Mouse (Mus musculus) cerebellum, adult 11-12 months (tissue): ENCODE measurements around the gene Dck.
"Not testable (repeated sequence)": the region's sequence is repeated elsewhere in the genome, so short reads cannot be mapped to it uniquely, and the experiment has no call there.

Experiments
- DNase-seq: peaks from one replicate; pipeline ENCODE4 v3.0.0; 2022

The Dck gene

DNA sequence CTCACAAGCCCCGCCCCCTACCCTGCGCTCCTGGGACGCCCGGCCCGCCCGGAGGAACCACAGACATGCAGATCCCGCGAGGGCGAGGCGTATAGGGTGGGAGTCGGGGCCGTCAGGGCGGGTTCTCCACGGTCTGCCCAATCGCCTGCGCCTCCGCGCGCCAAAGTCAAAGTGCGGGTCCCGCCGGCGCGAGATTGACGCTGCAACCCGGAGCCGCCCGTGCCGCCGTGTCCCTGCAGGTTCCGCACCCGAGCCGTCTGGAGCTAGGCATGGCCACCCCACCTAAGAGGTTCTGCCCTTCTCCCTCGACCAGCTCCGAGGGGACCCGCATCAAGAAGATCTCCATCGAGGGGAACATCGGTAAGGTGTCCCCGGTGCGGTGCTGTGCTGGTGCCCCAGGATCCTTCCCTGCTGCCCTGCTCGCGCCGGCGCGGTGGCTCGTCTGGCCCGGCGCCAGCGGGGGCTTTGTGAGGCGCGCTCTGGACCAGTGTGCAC is at the start of gene Dck:
Dck (plus strand) TSS at position 10 of the 495 bp plus-strand sequence.
- DNase-seq, result peak; percentile 97

- no peak for DNase-seq
Measured at GRCm38 (mm10) chr5:88716983-88717382, 47.8 kb upstream of the Dck start.

DNA sequence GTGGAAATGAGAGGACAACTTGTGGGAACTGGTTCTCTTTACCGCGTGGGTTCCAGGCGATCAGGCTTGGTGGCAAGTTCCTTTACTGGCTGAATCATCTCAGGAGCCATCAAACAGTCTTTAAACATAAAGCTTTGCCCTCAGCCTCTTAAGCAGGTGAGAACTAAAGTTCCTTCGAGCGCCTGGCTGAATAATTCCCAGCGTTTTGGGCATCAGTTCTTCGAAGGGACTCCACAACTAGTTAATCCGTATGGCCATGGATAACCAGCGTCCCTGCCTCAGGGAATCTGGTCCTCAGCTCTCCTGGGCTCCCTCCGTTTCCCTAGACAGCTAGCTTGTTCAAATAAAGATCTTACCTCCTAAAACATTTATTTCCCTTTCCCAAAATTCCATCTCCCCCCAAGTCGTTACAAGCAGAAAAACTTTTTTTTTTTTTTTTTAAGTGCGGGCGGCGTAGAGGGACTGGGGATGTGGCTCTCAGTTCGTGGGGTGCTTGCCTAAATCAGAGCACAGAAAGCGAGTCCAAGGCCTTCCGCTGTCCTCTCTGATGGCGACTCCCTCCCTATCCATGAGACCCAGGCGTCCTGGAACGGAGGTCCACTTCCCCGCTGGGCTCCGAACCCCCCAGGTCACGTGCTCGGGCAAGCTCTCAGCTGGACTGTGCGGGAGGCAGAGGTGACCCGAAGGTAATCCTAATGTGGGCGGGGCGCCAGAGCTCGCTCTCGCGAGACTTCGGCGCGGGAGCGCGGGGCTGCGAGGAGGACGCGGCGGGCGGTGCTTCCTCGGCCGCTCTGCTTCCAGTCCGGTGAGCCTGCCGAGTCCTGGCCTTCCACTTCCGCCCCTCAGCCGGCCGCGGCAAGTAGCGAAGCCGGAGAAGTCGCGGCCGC is 44.4 kb upstream of the Dck start, which contains the start of gene Mob1b:
Mob1b (plus strand) TSS at position 740 of the 887 bp plus-strand sequence.
- peak; percentile 97 for DNase-seq

- DNase-seq, result no peak
Measured at GRCm38 (mm10) chr5:88721003-88721475, 43.8 kb upstream of the Dck start.

GRCm38 (mm10) chr5:88721565-88722212 is 43.1 kb upstream of the Dck start:
- peak; percentile 47 for DNase-seq

GRCm38 (mm10) chr5:88722213-88722600 is 42.6 kb upstream of the Dck start:
- DNase-seq, result peak; percentile 64

DNA sequence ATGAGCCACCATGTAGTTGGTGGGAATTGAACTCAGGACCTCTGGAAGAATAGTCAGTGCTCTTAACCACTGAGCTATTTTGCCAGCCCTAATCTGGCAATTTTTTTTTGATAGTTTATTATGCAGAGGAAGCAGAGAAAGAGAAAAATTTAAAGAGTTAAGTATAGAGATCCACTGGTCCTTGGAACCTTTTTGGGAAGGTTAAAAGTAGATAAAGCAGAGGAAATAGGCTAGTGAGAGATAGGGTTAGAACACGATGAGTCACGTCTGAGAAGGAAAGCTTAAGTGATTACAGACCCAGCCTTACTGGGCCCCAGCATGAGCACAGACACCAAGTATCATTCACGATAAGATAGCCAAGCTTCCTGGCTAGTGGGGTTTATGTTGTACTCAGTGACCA is 40.8 kb upstream of the Dck start:
- DNase-seq, result no peak

GRCm38 (mm10) chr5:88727593-88728144 is 37.1 kb upstream of the Dck start:
- no peak for DNase-seq

GRCm38 (mm10) chr5:88734786-88735185 is 30.0 kb upstream of the Dck start:
- no peak for DNase-seq

DNA sequence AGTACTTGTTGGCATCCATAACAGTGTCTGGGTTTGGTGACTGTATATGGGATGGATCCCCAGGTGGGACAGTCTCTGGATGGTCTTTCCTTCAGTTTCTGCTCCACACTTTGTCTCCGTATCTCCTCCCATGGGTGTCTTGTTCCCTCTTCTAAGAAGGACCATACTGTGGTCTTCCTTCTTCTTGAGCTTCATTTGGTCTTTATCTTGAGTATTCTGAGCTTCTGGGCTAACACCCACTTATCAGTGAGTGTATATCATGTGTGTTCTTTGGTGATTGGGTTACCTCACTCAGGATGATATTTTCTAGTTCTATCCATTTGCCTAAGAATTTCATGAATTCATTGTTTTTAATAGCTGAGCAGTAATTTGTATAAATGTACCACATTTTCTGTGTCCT is 23.7 kb upstream of the Dck start:
- not testable (repeated sequence) for DNase-seq

- no peak for DNase-seq
Measured at GRCm38 (mm10) chr5:88747774-88748173, 17.0 kb upstream of the Dck start.

DNA sequence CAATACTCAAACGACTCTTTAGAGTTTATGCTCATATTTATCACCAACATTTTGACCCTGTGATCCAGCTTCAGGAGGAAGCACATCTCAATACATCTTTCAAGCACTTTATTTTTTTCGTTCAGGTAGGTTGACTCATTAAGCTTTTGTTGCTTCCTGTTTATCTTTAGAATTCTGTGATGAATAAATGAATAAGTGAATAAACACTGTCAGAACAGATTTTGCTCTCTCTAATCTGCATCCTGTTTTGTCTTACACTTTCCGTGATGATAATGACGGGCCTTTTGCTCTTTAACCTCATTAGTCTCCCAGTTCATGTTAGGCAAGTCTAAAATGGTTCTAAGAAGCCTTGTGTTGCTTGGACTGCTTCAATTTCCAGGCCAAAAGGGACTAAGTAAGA is 11.6 kb upstream of the Dck start:
- no peak for DNase-seq

DNA sequence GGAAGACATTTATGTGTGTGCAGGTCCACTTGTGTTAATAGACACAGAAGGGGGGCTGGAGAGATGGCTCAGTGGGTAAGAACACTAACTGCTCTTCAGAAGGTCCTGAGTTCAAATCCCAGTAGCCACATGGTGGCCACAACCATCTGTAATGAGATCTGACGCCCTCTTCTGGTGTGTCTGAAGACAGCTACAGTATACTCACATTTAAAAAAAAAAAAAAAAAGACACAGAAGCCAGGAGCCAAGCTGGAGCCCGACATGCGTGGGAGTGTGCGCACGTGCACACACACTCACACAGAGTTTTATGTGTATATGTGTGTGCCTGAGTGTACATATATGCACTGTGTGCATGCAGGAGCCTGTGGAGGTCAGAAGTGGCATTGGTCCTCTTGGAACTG is 2.2 kb upstream of the Dck start:
- DNase-seq, result no peak

DNA sequence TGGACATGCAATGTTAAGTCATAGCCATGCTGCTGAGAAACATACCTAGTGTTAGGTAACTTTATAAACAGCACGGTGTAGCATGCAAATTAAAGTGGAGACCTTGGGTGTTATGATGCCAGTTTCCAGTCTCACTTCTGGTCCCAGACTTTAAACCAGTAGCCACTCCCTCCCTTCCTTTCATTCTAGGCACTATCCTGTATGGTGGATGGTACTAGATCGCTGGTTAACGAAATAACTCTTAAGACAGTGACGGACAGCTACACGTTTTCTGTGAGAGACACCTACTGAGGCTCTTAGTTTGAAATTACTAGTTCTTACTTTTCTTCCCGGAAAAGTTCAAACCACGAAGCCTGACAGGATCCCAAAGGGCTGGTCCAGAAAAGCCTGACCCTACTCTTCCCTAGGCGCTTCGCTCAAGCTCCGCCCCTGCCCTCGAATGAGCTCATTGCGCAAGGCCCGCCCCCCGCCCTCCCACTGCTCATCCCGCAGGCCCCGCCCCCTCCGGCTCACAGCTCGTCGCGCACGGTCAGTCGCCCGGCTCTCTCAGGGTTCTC is 288 bp upstream of the Dck start:
- DNase-seq, result no peak

GRCm38 (mm10) chr5:88765587-88765986 is 791 bp downstream of the Dck start:
- no peak for DNase-seq

- DNase-seq, result peak; percentile 11
Measured at GRCm38 (mm10) chr5:88766121-88766520, 1.3 kb downstream of the Dck start.

DNA sequence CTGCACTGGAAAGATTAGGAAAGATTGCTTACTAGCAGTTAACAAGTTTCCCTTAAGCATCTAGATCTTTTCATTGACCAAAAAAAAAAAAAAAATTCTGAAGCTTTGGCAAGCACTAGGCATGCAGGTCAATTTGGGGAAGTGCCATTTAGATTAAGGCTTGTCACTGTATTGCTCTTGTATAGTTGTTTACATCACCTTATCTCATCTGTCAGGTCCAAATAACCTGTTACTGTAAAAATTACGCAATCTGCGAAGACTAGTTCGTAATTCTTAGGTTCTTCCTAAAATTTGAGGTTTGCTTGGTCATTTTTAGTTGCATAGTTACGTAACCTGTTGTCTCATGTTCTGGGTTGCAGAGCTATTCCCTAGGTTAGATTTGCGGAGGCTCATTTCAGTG is 2.1 kb downstream of the Dck start:
- no peak for DNase-seq

DNA sequence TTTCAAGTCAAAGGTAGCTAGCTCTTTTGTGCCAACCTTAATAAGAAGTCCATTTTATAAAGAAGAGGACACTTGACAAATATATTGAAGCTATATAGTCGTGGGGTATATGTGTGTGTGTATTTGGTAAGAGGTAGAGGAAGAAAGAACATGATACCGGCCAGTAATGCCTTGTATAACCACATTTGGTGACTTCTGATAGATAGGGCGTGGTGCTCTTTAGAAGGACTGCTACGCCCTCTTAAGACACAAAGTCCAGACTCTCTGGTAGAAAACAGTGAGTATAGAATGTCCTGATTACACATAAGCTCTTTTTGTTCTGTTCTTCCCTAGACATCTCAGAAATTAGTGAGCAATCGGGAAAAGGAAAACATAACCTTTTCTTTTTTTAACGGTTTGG is 3.4 kb downstream of the Dck start:
- DNase-seq, result no peak

DNA sequence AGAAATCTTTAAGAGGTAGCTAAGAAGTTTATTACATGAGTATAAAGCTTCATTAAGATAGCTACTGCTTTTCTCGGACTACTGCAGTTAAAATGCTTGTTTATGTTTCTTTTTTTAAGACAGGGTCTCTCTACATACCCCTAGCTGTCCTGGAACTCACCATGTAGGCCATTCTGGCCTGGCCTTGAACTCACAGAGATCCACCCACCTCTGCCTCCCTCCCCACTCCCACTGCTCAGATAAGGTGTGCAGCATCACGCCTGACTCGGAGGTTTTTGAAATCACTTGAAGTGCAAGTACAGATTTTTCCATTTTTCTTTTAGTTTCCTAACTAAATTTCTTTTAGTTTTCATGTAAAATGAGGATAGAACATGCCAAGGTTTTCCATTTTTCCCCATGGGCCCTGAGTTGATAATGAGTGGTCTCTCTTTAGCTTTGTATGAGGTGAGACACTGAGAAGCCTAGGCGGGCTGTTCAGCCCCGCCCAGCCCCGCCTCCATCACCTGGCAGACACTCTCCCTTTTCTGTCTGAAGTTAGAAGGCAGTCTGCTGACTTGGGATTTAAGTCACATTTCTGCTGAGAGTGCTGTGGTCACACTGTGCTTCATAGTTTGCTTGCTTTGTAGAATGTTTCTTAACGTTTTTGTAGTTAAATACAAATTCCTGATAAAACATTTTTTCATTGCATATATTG is 17.4 kb downstream of the Dck start:
- no peak for DNase-seq

DNA sequence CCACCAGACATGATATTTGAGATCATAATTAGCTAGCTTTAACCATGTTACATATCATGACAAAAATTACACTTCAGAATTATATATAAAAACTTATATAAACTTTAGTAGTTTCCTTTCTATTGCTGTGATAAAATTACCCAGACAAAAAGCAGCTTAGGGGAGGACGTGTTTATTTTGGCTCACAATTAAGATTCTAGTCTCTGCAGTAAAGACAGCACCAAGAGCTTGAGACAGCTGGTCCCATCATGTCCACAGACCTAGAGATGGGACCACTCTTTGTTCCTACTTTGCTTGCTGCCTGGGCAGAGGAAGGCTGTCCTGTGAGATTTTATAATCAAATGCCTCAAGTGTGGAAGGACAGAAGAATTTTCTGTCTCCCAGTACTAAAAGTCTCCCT is 20.3 kb downstream of the Dck start:
- DNase-seq, result no peak

DNA sequence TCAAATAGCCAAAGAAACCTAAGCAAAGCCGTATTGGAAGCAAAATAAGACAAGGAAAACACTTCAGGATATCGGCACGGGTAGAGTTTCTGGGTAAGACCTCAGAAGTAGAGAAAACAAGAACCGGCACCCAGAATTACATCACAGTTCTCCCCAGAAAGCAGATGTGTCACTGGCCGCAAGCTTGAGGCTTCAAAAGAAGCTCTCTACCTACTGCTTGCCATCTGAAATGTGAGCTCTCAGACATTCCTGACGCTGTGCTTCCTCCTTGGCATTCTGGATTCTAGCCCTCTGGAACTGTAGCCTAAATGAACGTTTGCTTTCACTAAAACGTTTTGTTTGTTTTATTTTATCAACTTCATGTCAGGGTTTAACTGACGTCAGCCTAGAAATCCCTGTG is 25.9 kb downstream of the Dck start:
- DNase-seq, result no peak
